Mouse (Mus musculus) thymus, postnatal 4 days (tissue): ENCODE results near the gene Hic1.
"Not testable (repeated sequence)": the region's sequence is repeated elsewhere in the genome, so short reads cannot be mapped to it uniquely, and the experiment has no call there.

Experiments used
- DNase-seq: peaks from one replicate; pipeline ENCODE4 v3.0.0; 2021

The Hic1 gene

GRCm38 (mm10) chr11:75192336-75193214, 23.3 kb upstream of the Hic1 start:
- peak; percentile 80 for DNase-seq

DNA sequence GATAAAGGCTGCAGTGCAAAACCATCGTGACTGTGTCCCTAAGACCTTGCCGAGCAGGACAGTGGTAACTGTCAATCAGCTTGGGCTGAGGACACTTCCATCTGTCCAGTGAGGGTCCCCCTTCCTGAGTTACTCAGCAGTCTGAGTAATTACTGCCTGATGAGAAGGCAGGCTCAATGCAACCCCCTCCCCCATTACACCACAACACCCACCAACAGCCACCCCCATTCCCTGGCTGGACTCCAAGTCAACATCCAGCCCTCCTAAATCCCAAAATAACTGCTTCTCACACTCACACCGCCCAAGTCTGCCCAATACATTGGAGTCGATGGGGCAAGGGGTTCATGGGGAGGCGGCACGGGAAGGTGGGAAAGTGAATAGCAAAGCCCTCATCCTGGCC, 22.5 kb upstream of the Hic1 start:
- no peak for DNase-seq

- no peak for DNase-seq
Observed at GRCm38 (mm10) chr11:75190905-75191441, 21.7 kb upstream of the Hic1 start, which contains the start of gene Dph1. Gene Dph1, minus strand, starts transcription at chr11:75191241.

GRCm38 (mm10) chr11:75190371-75190724, 21.0 kb upstream of the Hic1 start:
- DNase-seq, result peak; percentile 86

DNA sequence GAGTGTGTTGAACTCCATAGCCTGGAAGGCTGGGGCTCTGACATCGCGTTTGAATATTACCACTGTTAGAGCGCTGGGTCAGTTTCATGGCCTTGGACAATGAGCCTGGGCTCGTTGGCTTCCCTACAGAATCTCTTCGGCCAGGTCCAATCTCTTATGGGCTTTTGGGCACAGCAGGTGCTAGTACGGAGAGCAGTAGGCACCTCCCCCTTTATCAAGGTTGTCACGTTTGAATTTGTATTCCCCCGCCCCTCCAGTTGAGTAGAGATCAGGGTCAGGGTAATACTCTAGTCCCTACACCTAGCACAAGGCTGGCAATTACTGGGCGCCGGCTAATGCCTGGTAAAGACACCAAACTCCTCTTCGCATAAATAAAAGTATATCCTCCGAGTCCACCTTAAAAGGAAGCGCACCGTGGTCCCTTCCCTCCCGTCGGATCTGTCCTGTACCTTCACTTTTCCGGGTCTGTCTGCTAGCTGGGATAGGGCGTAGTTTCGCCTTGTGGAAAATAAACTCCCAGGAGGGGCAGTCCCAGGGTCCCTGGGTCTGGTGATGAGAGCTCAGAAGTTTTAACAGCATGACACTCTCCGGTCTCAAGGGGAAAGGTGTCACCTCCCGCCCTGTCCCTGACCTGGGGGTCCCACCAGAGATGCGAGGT, 20.5 kb upstream of the Hic1 start:
- DNase-seq, result no peak

GRCm38 (mm10) chr11:75184986-75185385, 15.7 kb upstream of the Hic1 start:
- no peak for DNase-seq

DNA sequence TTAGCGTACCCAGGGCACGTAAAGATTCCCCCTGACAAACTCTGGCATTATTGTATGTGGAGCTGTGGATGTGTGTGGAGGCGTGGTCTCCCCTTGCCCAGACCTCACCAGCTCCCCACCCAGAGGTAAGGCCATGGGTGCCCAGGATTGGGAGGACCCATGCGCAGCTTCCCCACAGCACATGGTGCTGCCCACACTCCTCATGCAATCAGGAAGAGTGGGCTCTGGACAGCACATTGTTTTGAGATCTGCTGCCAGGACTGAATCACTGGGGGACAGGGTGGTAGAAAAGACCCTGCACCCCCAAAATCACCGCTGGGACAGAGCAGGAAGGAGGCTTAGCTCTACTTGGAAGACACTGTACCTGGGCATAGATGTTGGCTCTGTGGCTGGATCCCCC, 15.3 kb upstream of the Hic1 start:
- no peak for DNase-seq

DNA sequence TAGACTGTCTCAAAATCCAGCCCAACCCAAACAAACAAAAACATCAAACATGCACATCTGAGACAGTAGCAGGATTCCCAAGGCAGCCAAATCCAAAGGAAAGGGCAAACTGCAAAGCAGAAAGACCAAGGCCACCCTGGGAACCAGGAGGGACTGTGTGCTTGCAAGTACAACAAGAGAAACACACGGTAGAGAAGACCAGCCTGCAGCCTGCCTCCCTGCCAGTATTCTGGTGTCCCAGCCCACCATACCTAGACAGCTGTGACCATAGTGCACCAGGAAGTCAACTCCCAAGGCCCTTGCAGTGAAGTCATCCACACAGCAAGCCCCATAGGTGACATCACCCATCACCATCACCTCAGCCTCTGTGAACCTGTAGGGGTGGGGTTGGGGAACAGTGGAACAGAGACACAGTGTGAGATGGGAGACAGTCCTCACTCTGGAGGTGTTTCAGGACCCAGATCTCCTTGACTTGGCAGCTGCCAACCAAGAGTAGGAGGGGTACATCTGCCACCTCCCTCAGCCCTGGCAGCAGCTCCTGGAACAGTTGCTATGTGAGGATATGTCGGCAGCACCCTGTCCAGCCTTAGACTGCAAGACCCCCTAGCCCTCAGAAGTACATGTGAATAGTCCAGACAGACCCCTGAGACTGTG, 14.7 kb upstream of the Hic1 start:
- no peak for DNase-seq

DNA sequence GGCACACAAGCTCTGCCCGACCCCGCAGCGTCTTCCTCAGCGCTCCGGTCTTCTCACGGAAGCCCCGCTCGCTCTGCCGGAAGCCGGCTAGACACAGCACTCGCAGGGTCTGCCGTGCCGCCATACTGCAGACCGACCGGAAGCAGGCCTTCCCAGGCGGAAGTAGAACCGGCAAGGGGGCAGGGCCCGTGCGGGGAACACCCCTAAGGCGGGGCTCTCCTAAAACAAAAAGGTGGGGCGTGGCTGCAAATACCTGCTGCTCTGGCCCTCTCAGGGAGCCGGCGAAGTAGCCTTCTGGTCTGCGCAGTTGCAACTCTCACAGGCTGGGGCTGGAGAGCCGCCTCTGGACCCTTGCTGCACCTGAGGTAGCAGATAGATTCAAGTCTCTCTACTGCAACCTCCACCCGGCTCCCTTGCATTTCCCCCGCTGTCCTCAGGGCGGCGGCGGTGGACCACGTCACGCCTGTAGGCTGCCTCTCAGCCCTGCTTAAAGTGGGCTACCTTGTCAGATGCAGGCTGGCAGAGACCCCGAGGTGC, 9.4 kb upstream of the Hic1 start, which contains the start of gene Ovca2:
TSS of gene Ovca2 (minus strand) at position 164 of the 537 bp plus-strand sequence.
- peak; percentile 94 for DNase-seq

GRCm38 (mm10) chr11:75178011-75178410, 8.7 kb upstream of the Hic1 start:
- no peak for DNase-seq

DNA sequence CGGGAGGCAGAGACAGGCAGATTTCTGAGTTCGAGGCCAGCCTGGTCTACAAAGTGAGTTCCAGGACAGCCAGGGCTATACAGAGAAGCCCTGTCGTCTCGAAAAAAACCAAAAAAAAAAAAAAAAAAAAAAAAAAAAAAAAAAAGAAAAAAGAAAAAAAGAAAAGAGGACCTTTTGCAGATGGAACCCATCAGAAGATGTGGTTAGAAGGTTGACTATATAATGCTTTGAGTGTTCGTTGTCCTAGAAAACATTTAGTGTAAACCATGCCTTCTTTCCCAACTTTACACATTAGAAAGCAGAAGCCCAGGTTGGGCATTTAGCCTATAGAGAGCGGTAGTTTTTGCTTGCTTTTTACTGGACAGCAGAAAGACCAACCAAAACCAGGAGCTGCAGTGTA, 5.3 kb upstream of the Hic1 start:
- DNase-seq, result not testable (repeated sequence)

DNA sequence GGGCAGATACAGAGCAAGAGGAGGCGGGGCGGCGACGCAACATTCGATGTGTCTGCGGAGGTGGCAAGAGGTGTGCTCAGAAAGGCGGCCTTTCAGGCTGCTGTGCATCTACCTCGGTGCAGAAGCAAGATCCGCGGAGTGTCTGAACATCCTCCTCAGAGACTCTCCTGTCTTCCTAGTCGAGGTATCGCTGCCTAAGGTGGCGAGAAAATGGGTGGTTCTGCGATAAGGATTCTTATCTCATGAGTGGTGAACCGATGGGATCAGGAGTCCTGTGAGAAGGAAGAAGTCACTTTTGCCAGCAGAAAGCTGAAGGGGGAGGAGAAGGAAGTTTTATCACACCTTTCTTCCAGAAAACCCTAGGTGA, 4.5 kb upstream of the Hic1 start:
- no peak for DNase-seq

DNA sequence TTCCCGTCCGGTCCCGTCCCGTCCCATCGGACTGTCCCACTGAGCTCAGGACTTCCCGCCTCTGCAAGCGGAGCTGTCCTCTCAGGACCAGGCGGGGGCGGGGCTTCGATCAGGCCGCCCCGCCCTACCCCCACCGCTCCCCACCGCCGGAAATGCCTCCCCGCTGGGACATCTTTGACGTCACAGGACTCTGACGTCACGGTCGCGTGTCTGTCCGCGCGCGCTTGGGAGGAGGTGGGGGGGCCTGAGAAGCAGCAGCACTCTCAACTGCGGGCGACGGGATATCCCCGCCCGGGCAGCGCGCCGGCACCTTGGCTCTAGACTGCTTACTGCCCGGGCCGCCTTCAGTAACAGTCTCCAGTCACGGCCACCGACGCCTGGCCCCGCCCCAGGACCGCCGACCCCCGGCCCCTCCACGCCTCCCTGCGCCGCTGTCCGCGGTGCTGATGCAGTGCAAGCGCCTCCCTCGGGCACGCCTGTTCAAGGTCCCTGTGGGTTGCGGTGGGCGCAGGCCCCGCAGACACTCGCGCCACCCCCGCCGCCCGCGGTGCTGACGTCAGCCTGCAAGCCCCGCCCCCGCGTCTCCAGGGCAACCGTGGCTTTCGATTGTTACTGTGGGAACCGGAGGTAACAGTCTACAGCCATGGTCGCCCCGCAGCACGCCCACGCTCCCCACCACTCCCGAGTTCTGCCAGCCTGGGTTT, 3.9 kb upstream of the Hic1 start:
- DNase-seq, result peak; percentile 94

DNA sequence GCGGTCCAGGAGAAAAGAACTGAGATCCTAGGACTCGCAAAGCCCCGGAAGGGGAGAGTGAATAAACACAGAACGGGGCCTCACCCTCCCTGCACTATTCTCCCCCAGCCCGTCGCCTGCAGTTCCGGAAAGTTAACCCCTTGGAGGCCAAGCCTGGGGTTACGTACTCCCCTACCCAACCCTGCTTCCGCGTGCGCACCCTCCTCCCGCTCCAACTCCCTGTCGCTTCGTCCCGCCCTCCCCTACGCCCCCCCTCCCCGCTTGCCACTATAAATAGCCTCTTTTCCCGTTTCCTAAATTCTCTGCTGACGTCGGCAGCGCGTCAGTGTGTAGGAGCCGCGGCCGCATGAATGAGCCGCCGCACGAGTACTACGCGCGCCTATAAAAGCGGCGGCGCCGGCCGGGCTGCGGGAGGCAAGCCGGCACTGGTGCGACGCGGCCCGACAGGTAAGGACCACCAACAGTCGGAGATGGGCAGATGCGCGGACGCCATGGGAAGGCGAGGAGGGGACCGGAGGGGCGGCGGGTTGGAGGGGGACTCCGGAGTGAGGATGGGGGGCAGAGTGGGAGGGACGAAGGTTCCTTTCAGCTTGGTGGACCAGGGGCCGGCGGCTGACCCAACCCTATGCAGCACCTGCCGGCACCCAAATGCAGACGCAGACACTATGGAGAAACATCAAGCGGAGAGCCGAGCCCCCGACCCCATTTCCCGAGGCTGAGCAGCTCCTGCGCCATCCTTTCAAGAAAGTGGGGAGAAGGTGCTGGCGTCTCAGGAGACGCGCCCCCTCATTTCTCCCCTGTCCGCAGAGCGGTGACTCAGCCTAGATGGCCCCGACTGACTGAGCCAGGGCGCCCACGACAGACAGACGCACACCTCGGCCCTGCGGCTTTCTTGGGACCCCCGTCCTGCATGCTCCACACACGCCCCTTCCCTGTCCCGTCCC, 3.1 kb upstream of the Hic1 start:
- DNase-seq, result peak; percentile 68

- DNase-seq, result no peak
Observed at GRCm38 (mm10) chr11:75171186-75171865, 2.0 kb upstream of the Hic1 start.

GRCm38 (mm10) chr11:75170136-75170751, 925 bp upstream of the Hic1 start:
- DNase-seq, result peak; percentile 95

- DNase-seq, result peak; percentile 93
Observed at GRCm38 (mm10) chr11:75168590-75169361, 543 bp downstream of the Hic1 start.

- DNase-seq, result peak; percentile 56
Observed at GRCm38 (mm10) chr11:75167643-75168589, 1.4 kb downstream of the Hic1 start.
